Mouse (Mus musculus): Measurements from ENCODE around the gene Lrfn2.

Lrfn2 gene

DNA sequence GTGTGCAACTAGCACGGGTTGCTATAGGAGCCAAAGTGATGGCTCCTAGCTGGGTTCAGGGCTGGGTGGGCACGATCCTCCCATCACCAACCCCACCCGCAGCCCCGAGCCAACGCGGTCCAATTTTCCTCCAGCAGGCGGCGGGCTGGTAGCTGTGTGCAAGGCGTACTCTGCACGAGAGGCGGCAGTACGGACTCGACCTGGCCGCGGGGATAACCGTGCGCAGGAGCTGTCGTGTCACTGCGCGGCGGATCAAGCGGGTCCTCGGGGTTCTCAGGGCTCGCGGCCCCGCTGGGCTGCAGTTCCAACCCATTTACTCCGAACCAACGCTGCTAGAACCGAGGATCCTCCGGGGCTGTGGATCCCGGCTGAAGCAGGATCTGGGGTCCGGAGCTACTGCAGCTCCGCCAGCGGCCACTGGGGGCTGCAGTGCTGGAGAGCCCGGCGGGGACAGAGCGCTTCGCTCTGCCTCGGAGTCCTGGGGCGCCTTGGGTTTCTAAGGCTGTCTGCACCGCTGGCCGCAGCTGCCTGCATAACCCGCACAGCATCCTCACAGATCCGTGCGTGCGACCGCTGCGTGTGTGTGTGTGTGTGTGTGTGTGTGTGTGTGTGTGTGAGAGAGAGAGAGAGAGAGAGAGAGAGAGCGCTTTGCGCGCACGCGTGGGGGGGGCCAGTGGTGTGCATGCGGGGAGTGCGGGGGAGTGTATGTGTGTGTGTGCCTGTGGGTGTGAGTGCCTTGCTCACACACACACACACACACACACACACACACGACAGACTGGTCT is at the start of gene Lrfn2:
Gene Lrfn2 (plus strand): TSS at position 759 of the 785 bp plus-strand sequence.
- DNase-seq (ENCODE audit: low spot score), result peak; percentile 87

DNA sequence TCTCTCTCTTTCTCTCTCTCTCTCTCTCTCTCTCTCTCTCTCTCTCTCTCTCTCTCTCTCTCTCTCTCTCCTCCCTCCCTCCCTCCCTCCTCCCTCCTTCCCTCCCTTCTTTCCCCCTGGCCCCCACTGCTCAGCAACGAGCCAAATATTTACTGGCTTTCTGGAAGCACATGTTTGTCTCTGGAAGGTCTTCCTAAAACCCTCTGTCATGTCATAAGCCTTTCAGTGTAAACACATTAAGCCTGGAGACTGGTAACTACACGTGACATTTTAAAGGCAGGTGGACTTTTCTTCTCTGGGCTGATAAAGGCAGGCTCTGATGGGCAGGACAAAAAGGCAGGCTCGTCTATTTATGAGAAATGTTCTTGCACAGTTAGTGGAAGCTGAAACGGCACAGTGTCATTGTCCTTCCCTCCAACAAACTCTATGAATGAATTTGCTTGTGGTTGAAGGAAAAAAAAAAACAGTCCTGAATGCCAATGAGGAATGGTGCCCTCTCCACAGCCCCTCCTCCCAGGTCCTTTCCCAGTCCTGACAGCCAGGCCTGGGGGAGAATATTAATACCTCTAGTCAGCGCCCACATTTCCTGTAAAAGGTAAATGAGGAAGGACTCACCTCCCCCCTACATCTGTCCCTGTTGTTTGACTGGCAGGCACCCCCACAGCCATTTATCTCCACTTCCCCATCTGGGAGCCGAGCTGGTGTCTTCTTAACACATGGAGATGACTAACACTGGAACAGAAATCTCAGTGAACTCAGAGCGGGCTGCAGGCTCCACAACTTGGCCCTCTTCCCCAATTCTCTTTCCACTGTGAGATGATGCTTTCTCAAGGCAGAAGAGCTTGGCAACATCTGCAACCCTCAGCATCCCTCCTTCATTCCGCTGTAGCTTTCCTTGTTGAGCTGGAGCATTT is 44.5 kb upstream of the Lrfn2 start:
- DNase-seq (ENCODE audit: low spot score), result no peak

DNA sequence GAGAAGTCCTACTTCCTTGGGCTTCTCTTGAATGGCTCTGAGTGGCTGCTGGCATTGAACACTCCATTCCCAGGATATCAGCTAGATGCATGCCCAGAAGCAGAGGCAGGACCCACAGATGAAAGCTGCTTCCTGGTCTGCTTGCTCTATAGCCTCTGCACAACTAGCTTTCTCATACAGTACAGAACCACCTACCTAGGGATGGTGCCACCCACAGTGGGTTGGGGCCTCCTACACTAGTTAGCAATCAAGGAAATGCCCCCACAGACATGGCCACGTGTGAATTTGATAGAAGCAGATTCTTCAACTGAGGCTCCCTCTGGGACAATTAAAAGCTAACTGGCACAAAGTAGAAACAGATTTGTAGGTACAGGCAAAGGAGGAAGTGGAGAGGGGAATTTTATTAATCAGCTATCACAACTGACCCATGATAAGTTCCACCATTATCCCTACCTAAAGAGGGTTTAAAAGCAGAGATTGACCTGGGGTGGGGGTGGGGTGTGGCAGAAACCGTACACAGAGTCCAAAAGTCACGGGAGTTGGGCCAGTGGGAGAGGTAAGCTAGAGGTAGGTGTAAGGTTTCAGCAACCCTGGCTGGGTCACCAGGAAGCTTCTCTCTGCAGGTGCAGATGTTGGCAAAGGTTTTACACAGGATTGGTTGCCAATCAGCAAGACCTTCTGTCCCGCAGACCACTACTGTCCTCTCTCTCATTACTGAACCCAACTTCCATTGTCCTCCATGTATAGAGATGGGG is 26.7 kb upstream of the Lrfn2 start:
- no peak for DNase-seq (ENCODE audit: low spot score)

DNA sequence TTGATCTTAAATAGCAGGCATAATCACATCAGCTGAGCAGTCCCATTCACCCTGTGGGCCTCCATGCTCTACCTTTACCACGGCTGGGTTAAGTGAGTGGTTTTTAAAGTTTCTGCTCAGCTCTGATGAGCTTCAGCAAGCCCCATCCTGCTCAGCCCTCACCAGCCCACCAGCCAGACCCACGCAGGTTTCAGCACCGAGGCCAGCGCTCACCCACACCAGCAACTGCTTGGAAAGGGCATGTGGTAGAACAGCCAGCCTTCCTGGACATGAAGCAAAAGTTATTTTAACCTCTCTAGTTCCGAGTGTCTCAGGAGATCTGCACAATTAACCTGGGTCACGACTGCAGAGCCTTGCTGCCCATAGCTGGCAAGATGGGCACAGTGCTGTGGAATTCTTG is 18.7 kb upstream of the Lrfn2 start:
- DNase-seq (ENCODE audit: low spot score), result peak; percentile 47

DNA sequence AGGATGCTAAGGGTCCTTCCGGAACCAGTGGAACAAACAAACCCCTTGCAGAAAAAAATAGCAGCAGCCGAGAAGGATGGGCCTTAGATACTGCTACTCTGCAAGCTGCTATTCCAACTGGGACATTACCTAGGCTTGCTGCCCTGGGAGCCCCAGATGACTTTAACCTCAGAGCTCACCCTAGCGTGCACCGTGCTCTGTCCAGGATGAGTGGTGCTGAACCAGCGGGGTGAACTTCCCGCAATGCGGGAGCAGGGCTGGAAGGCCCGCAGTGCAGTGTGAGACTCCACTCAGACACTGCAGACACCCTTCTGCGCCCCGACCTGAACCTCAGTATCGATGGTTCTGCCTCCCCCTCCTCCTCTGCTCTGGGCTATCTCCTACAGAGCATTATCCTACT is 14.8 kb upstream of the Lrfn2 start:
- peak; percentile 66 for DNase-seq (ENCODE audit: low spot score)

DNA sequence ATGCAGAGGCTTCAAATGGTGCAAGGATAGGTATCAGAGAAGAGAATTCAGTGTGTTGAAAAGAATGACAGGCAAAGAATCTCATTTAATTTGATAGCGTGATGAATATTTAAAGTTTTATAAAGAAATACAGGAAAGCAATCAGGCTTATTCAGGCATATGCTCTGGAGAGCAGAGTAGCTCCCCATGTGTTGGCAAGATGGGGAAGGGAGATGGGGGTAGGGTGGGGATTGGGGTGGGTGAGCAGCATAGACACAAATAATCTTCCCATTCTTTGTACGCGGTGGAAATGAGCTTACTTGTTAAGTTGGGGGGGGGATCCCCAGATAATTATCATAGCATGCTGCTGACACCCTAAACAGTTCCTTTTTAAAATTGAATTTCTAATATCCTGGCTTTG is 13.7 kb upstream of the Lrfn2 start:
- DNase-seq (ENCODE audit: low spot score), result no peak

DNA sequence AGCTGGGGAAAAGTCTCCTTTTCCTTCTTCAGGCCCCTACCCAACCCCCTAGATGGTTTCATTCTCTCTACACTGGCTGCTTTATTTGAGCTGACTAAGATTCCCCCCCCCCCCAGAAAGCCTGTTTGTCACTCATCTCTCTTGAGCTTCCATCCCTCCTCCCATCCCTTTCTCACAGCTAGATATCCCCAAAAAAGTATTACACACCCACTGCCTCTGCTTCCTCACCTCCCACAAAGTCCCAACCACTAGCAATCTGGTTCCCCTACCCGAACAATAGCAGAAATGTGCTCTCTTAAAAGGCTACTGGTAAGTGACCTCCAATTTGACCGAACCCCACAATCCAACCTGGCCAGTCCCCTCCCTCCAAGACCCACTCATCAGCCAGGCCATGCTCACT is 9.3 kb upstream of the Lrfn2 start:
- no peak for DNase-seq (ENCODE audit: low spot score)

DNA sequence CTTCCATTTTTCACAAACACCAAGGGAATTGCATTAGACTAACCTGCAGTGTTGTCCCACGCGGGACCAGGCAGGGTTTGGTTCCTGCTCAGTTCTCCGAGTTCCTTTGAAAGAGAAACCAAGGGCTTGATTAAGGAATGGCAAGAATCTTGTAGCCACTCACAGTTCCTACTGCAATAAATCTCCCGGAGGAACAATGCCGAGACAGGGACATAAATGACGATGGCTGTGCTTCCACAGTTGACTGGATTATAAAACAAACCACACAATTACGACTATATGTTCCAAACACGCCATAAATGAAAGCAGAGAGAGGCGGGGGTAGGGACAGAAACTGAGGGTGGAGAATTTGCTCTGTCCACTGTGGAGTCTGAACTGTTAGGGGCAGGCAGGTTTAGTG is 6.8 kb upstream of the Lrfn2 start:
- DNase-seq (ENCODE audit: low spot score), result no peak

DNA sequence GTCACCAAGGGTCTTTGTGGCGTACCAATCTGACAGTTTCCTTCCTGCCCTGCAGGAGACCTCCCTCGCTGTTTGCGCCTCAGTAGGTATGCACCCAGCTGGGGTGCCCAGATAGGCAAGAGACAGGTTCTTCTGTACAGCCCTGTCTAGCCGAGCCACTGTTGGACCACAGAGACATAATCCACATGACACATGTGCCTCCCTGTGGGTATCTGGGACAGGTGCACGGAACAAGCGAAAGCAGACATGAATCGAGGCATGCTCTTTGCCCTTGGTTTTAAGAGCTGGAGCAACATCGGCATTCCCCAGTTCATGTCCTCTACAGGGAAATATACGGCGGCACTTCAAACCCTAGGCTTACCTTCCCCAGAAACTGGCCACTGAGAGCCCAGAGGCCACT is 1.2 kb upstream of the Lrfn2 start:
- DNase-seq (ENCODE audit: low spot score), result no peak

DNA sequence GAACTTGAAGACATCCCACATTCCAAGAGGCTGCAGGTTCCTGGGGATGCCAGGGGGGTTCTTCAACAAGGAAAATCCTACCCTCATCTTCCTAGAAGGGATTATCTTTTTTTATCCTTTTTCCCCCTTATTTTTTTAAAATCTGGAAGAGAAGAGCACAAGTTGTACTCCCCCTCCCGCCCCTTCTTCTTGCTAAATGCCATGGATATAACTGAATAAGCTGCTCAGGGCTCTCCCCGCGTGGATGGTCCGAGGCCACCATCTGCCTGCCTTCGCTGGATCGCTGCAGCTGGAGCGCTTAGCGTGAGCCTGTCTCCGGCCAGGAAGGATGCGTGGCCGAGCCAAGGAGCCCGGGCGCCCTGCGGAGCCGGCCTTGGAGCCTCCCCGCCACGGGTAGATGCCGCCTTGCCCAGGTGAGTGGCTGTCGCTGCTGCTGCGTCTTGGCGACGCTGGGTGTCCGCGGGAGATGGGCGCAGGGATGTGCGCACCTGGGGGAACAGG is 277 bp downstream of the Lrfn2 start:
- DNase-seq (ENCODE audit: low spot score), result peak; percentile 48

DNA sequence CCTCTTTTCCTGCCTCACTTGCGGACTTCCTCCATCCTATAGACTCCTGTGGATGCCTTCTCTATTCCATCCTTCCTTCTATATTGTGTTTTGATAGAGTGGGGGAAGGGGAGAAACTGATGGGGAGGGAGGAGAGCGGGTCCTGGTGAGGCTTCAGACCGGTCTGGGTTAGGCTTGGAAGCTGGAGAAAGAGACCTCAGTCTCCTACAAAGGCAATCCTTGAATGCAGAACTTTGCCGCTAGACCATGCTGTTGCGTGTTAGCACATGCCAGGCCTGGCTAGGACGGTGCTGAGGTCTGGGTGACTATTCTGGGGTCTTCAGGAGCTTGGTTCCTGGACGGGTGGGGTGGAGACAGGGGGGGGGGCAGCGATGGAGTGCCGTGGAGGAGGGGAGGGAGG is 737 bp downstream of the Lrfn2 start:
- no peak for DNase-seq (ENCODE audit: low spot score)

DNA sequence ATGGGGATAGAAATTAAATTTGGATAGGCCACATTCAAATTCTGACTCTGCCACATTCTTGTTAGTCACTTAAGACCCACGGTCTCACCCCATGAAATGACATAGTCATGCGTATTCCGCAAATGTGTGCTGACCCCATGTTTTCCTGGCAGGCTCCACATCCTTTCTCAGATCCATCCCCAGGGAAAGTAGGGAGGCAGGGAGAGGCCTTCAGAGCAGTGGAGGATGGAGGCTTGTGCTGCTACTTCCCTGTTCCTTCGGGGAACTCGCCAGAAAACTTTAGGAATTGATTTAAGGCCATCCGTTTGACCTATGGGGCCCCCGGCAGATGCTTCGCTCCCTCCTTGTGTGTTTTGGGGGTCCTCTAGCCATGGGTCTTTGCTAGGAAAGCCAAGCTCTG is 3.0 kb downstream of the Lrfn2 start:
- no peak for DNase-seq (ENCODE audit: low spot score)

DNA sequence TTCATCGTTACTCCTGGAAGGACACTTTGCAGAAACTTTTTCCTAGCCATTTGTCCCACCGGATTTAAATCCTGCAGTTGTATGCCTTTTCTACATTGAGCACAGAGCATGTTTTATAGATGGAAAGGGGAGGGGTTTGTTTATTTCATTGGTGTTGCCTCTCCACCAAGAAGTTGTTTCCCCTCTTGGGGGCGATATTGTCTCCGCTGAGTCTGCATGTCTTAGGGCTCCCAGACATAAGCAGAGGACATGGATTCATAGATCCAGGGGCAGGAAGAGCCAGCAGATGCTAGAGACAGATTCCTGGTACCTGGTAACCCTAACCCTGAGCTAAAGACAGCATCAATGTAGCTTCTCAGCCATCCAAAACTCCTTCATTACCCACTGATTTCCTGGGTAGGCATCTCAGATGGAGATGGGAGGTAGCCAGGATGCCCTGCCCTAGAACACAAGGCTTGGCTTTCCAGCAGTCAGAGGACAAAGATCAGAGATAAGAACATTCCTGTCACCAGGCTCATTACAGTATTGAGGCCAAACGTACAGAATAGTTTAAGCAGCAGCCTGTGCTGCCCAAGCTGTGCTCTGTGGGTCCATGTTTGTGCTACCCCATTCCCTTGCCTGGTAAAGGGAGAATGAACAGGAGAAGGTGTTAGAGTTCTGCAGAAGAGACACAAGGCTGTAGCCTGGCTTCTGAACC is 4.4 kb downstream of the Lrfn2 start:
- DNase-seq (ENCODE audit: low spot score), result no peak

DNA sequence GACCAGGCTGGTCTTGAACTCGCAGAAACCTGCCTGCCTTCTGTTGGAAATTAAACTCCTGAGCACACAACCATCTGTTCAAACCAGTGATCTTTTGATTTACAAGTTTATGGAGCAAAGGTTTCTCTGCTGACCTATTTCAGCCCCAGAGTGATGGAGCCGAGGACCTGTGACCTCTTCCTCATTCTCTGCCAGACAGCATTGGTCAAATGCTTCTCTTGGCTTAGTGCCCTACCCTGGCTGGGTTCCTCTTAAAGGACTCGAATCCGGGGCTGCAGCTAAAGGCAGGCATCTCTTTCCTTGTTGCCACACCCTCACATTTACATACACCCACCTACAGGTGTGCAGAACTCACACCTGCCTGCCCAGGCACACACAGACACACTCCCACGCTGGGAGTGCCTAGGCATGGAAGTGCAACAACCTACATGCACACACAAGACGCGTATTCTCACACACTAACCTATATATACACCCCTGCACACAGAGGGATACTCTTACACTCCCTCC is 6.6 kb downstream of the Lrfn2 start:
- DNase-seq (ENCODE audit: low spot score), result no peak

DNA sequence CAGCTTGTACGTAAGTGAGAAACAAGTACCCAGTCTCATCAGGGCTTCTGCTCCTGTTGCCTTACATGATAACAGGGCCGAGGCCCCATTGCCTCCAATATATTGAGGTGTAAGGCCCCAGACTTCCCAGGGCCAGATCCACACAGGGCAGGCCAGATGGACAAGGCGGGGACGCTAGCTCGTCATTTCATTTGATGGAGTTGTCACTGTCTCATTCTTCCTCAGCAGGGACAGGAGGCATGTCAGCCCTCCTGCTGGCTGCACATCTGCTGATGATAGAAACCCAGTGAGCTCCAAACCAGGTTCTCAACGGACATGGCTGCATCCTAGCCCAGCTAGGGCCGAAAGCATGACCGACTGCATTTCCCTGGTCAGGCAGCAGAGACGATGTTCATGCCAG is 14.1 kb downstream of the Lrfn2 start:
- DNase-seq (ENCODE audit: low spot score), result no peak

DNA sequence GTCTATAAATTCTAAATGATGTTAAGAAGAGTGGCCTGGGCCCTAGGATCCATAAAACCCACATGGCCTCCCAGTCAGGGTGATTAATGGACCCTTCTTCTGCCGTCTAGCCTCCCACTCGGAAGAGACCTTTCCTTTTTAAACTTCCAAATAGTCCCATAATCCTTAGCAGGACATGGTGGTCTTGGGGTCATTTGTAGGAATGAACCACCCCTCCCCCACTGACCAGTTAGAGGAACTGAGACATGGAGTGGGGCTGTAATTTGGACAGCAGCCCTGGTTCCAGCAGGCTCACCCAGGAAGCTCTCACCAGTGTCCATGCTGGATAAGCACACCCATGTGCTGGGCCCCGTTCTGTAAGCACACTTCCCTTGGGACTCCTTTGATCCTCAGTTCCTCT is 14.6 kb downstream of the Lrfn2 start:
- no peak for DNase-seq (ENCODE audit: low spot score)

DNA sequence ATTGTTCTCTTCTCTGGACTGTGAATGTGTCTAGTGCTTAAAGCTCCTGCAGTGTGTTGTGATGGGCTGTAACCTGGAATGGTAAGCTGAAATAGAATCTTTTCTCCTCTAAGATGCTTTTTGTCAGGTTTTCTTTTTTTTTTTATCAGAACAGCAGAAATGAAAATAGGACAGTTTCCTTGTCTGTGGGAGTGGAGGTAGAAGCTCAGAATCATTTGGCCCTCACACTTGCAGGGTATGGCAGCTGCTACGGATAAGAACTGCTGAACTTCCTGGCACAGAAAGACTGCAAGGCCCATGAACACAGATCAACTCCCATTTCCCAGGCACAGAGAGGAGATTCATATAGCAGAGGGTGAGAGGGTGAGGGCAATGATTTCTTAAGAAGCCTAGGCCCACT is 19.1 kb downstream of the Lrfn2 start:
- no peak for DNase-seq (ENCODE audit: low spot score)

DNA sequence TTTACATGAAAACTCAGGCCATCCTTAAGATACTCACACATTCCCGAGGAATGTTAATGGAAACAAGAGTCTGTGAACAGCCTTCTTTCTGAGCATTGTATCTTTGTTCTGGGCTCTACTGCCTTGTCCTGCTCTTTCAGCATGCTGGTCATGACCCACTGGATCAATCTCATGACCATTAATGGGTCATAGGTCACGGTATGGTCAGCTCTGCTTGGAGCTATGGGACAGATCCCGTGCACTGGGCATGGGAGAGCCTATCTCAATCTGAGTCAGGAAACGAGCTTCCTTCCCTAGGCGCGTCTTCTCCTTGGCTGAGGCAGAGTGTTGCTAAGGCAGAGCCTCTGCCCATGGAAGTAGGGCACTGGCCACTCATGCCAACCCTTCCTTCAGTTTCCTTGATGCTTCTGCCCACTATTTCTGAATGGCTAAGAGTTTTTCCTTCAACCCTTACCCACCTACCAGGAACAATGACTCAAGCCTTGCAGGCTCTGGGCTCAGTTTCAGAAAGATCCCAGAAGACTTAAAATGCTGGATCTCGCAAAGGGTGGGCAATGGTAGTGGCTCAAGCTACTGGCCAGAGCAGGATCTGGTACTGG is 24.0 kb downstream of the Lrfn2 start:
- no peak for DNase-seq (ENCODE audit: low spot score)

DNA sequence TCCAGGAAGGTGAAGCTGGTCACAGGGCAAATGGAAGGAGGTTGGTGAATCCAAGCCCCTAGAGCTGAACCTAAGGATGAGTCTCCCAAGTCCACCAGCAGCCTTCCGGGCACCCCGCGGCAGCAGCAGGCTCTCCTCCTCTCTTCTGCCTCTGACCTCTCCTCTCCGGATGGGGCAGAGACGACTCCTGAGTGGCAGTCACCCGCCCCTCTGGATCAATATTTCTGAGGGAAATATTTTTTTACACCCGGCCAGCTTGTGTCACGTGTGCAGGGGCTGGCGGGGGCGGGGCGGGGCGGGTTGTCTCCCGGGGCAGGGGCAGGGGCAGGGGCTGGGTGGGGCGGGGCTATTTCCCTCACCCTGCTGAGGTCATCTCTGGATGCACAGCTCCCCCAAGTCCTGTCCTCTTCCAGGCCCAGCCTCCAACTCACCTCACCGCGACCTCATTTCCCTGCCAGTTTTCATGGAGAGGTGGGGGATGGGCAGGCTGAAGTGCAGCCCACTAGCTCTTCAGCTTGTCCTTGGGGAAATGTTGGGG is 28.1 kb downstream of the Lrfn2 start:
- DNase-seq (ENCODE audit: low spot score), result peak; percentile 52

DNA sequence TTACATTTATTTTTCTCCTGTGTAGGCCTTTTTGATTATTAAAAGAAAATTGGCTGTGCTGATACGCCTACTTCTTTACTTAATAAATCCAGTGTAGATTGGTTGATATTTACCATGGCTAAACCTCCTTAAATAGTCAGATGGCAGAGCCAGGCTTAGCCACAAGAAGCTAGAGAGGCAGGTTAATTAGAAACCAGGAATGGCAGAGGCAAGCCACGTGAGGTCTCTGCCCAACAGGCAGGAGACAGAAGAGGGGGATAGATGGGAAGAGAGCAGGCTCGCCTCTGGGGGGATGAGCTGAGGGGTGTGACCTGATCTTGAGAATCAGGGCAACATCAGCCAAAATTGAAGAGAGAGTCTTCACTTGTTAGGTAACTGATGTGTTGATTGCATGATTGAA is 30.5 kb downstream of the Lrfn2 start:
- no peak for DNase-seq (ENCODE audit: low spot score)

DNA sequence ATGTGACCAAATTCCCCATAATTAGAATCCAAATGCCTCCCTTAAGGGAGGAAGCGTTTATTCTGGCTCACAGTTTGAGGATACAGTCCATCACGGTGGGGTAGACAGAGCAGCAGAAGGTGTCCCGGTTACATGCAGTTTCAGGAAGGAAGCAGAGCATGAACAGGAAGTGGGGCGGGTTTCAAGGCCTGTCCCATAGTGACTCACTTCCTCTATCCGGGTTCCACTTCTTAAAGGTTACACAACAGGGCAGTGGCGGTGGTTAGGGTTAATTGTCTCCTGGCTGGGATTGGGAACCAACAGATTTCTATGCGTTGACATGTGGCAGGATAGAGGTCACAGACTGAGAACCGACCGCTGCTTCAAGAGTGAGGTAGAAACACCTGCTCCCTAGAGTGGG is 31.6 kb downstream of the Lrfn2 start:
- no peak for DNase-seq (ENCODE audit: low spot score)
